Mouse (Mus musculus) naive thymus-derived CD4-positive, alpha-beta T cell, adult 2 months (primary cell): ENCODE results near the gene Gsdma.

Source experiments
- DNase-seq: peaks from one replicate; pipeline ENCODE4 v3.0.0-alpha.2; 2011; ENCODE audit warnings: low read depth

Gsdma gene

GRCm38 (mm10) chr11:98709001-98709741, 45.0 kb downstream of the Gsdma start:
- peak; percentile 52 for DNase-seq

GRCm38 (mm10) chr11:98710416-98711045, 46.4 kb downstream of the Gsdma start:
- DNase-seq: peak; percentile 88

- DNase-seq: no peak
Measured at GRCm38 (mm10) chr11:98711046-98711434, 46.9 kb downstream of the Gsdma start.

- DNase-seq: peak; percentile 60
Measured at GRCm38 (mm10) chr11:98712009-98712408, 47.9 kb downstream of the Gsdma start.

GRCm38 (mm10) chr11:98713703-98714102, 49.6 kb downstream of the Gsdma start:
- DNase-seq: no peak

- no peak for DNase-seq
Measured at GRCm38 (mm10) chr11:98715946-98716345, 51.8 kb downstream of the Gsdma start.

GRCm38 (mm10) chr11:98717904-98718303, 53.8 kb downstream of the Gsdma start:
- DNase-seq: peak; percentile 72

GRCm38 (mm10) chr11:98720756-98721155, 56.6 kb downstream of the Gsdma start:
- DNase-seq: no peak

- no peak for DNase-seq
Measured at GRCm38 (mm10) chr11:98721458-98722226, 57.5 kb downstream of the Gsdma start.

- no peak for DNase-seq
Measured at GRCm38 (mm10) chr11:98723098-98723497, 58.9 kb downstream of the Gsdma start.

DNA sequence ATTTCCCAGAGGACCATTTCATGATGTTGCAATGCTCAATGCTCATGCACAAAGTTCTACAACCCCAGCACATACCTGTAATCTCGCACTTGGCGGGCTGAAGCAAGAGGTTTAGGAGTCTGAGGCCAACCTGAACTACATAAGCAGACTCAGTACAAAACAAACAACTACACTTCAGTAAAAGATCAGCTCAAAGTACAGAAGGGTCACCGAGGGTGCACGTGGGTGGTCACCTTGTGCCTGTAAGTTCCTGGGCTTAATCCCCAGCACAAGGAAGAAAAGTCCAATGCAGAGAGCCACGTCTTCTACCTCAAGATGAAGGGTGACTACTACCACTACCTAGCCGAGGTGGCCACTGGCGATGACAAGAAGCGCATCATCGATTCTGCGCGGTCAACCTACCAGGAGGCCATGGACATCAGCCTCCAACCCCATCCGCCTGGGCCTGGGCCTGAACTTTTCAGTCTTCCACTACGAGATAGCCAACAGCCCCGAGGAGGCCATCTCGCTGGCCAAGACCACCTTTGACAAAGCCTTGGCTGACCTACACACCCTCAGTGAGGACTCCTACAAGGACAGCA, 61.9 kb downstream of the Gsdma start:
- no peak for DNase-seq
